ENCODE assay signal across 8 mouse cellular contexts in genomic region chr7:30423071-30423641, GRCm38 (mm10). TPM values are rescaled to one million over a fixed set of nuclear protein-coding genes. Genes with fewer than 3 reads are reported as not detected.
DNase-seq lines count a peak whose midpoint lies in the region; ATAC-seq and TF ChIP-seq lines count a peak whose summit lies in the region.

No protein-coding gene starts in this region.

- peak overlapping the region; percentile 75 for H3K4me2 ChIP-seq in heart, embryonic 13.5 days
- peak overlapping the region; percentile 89 for H3K4me2 ChIP-seq in stomach, postnatal 0 days (replicated peaks; ENCODE audit: low read depth)

- peaks cover 17% of the 10 kb centered on the region for H3K4me1 ChIP-seq in heart, embryonic 13.5 days
- no peaks in the 10 kb centered on the region for H3K4me1 ChIP-seq in stomach, postnatal 0 days (replicated peaks; ENCODE audit: control insufficient read depth, insufficient read depth)

- peaks cover 7% of the 10 kb centered on the region for H3K9me3 ChIP-seq in heart, embryonic 13.5 days
- H3K9me3 ChIP-seq in stomach, postnatal 0 days (ENCODE audit: control insufficient read depth, low read length), result no peaks in the 10 kb centered on the region

- TF ChIP-seq CTCF in stomach, postnatal 0 days (IDR thresholded peaks at IDR 0.05; ENCODE audit: low read depth), result no peak

- WGBS in heart, embryonic 13.5 days, result 29% methylated on average over 23 of the region's 23 CpGs
- WGBS in stomach, postnatal 0 days, result 31% methylated on average over 23 of the region's 23 CpGs

- DNase-seq in layer of hippocampus, adult 11-12 months (ENCODE audit: low spot score), result peak; percentile 52
- DNase-seq in layer of hippocampus, adult 9-10 months (ENCODE audit: low spot score), result no peak
- DNase-seq in cerebellum, adult 9-10 months, result peak; percentile 54
- DNase-seq in kidney, postnatal 14 days, result peak; percentile 30
- peak; percentile 35 for DNase-seq in lung, postnatal 14 days
- no peak for DNase-seq in stomach, postnatal 0 days (ENCODE audit: low spot score)
- DNase-seq in gastrocnemius, postnatal 25 days, result no peak

- ATAC-seq in heart, embryonic 13.5 days (ENCODE audit: extremely low read depth, insufficient number of reproducible peaks, low FRiP score, low TSS enrichment), result no peak
- no peak for ATAC-seq in stomach, postnatal 0 days (ENCODE audit: low FRiP score, low TSS enrichment)

- H3K4me3 ChIP-seq in heart, embryonic 13.5 days, result peak overlapping the region; percentile 54
- peak overlapping the region; percentile 47 for H3K4me3 ChIP-seq in stomach, postnatal 0 days (ENCODE audit: low read depth, low read length)

- H3K36me3 ChIP-seq in heart, embryonic 13.5 days, result peaks cover 35% of the 10 kb centered on the region
- H3K36me3 ChIP-seq in stomach, postnatal 0 days (ENCODE audit: control insufficient read depth, insufficient read depth, low read length), result no peaks in the 10 kb centered on the region

- TF ChIP-seq EP300 in stomach, postnatal 0 days (optimal IDR thresholded peaks at IDR 0.05), result no peak

- peak overlapping the region; percentile 77 for H3K9ac ChIP-seq in heart, embryonic 13.5 days
- peak overlapping the region; percentile 52; the same call in 1 of the 2 replicates for H3K9ac ChIP-seq in stomach, postnatal 0 days (ENCODE audit: low read length)

- peaks cover 31% of the 10 kb centered on the region for H3K27me3 ChIP-seq in heart, embryonic 13.5 days (replicated peaks)
- H3K27me3 ChIP-seq in stomach, postnatal 0 days (ENCODE audit: control insufficient read depth, insufficient read depth, low read length), result no peaks in the 10 kb centered on the region

- H3K27ac ChIP-seq in heart, embryonic 13.5 days (replicated peaks), result peak overlapping the region; percentile 62; the same call in 1 of the 2 replicates
- H3K27ac ChIP-seq in stomach, postnatal 0 days (replicated peaks), result no peak overlapping the region; the same call in 1 of the 2 replicates

RNA-seq across cellular contexts. Expression of gene Nfkbid, which starts 1.6 kb away (rescaled TPM):
- 1.2 and 1.4 TPM in 2 replicates for polyA plus RNA-seq in heart, embryonic 13.5 days (2015; fragmentation: Nextera tagmentation; extraction: Ambion mirVana)
- 1.1 TPM in 2 replicates for polyA plus RNA-seq in stomach, postnatal 0 days (2015; fragmentation: Nextera tagmentation; extraction: Ambion mirVana)
- under 1 TPM in 1 of 2 experiments, not detected in 1; 0.27 TPM for total RNA-seq in gastrocnemius, postnatal 25 days (2021)

RNA-seq across cellular contexts. Expression of gene Hcst, which starts 3.5 kb away (rescaled TPM):
- 0.66 and 0.90 TPM in 2 replicates for polyA plus RNA-seq in heart, embryonic 13.5 days (2015; fragmentation: Nextera tagmentation; extraction: Ambion mirVana)
- 3.2 and 3.7 TPM in 2 replicates for polyA plus RNA-seq in stomach, postnatal 0 days (2015; fragmentation: Nextera tagmentation; extraction: Ambion mirVana)
- not detected for total RNA-seq in gastrocnemius, postnatal 25 days (2021)

RNA-seq across cellular contexts. Expression of gene Tyrobp, which starts 9.6 kb away (rescaled TPM):
- 27.8 and 28.7 TPM in 2 replicates for polyA plus RNA-seq in heart, embryonic 13.5 days (2015; fragmentation: Nextera tagmentation; extraction: Ambion mirVana)
- 66.6 and 71.0 TPM in 2 replicates for polyA plus RNA-seq in stomach, postnatal 0 days (2015; fragmentation: Nextera tagmentation; extraction: Ambion mirVana)
- total RNA-seq in gastrocnemius, postnatal 25 days (2021), result 1 to 10 TPM; 5.8 to 6.5 TPM

RNA-seq across cellular contexts. Expression of gene Aplp1, which starts 22.2 kb away (rescaled TPM):
- 26.8 and 29.5 TPM in 2 replicates for polyA plus RNA-seq in heart, embryonic 13.5 days (2015; fragmentation: Nextera tagmentation; extraction: Ambion mirVana)
- polyA plus RNA-seq in stomach, postnatal 0 days (2015; fragmentation: Nextera tagmentation; extraction: Ambion mirVana), result 21.7 and 24.1 TPM in 2 replicates
- under 1 TPM; 0.72 to 0.95 TPM for total RNA-seq in gastrocnemius, postnatal 25 days (2021)

RNA-seq across cellular contexts. Expression of gene Kirrel2, which starts 34.3 kb away (rescaled TPM):
- polyA plus RNA-seq in heart, embryonic 13.5 days (2015; fragmentation: Nextera tagmentation; extraction: Ambion mirVana), result 0.45 and 0.49 TPM in 2 replicates
- polyA plus RNA-seq in stomach, postnatal 0 days (2015; fragmentation: Nextera tagmentation; extraction: Ambion mirVana), result 0.18 TPM in 2 replicates
- not detected for total RNA-seq in gastrocnemius, postnatal 25 days (2021)

Comparison
In these comparisons a context has a peak if more than half of its experiments do, and no peak if none do; other contexts are left out.
1. DNase-seq: peak in layer of hippocampus, adult 11-12 months (single experiment), cerebellum, adult 9-10 months (single experiment), kidney, postnatal 14 days (single experiment) and lung, postnatal 14 days (single experiment); none in layer of hippocampus, adult 9-10 months (single experiment), stomach, postnatal 0 days (single experiment) and gastrocnemius, postnatal 25 days (single experiment).